Mouse (Mus musculus) G1E (cell line): ENCODE data around the gene Deaf1.

Experiments used
- CTCF ChIP-seq: IDR thresholded peaks from 2 replicates; pipeline ENCODE4 v1.5.1; 2012; ENCODE audit warnings: low read depth, low read length, inconsistent platforms, mixed read lengths
- GATA1 ChIP-seq: IDR thresholded peaks from 2 replicates; pipeline ENCODE4 v1.6.1; 2012; ENCODE audit warnings: borderline replicate concordance, low read length, inconsistent platforms, mixed read lengths
- GATA2 ChIP-seq: IDR thresholded peaks from 2 replicates; pipeline ENCODE4 v1.6.1; 2012; ENCODE audit warnings: low read depth, low read length, inconsistent platforms, borderline replicate concordance

- TF ChIP-seq GATA2: no peak
- TF ChIP-seq CTCF: no peak
- TF ChIP-seq GATA1: no peak
These were observed 17.3 kb upstream of the Deaf1 start for GRCm38 (mm10) chr7:141344787-141345186.
